Mouse (Mus musculus): ENCODE measurements around the gene Hps6. TPM values are rescaled to one million over a fixed set of nuclear protein-coding genes. Genes with fewer than 3 reads are reported as not detected.

The Hps6 gene
- polyA plus RNA-seq, 1 experiment = 2.1 TPM

GRCm38 (mm10) chr19:46049129-46049528 lies 45.8 kb downstream of the Hps6 start:
- Histone ChIP-seq H3K4me1 (ENCODE audit: control insufficient read depth, insufficient read depth, insufficient read length, low read length) (no peaks in the 10 kb centered on the region), H3K27ac (replicated peaks; ENCODE audit: low read depth, low read length) (no peak overlapping the region), H3K4me3 (ENCODE audit: insufficient read depth, low read depth, low read length) (no peak overlapping the region)

DNA sequence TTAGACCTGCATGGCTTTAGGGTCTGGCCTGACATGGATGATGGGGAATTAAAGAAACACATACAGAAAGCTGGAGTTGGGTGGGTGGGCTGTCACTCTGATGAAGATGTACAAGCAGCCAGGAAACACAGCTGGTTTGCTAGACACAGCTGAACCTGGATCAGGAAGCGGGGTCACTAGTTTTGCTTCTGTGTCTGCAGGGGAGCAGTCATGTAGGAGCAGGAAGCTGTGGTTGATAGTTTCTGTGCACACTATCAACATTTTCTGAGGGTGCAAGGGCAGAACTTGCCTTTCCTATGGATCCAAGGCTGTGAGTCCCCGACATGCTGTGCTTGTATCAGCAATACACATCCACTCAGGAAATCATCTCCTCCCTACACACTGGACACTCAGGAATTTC lies 47.2 kb downstream of the Hps6 start:
- Histone ChIP-seq H3K4me1 (ENCODE audit: control insufficient read depth, insufficient read depth, insufficient read length, low read length) (no peaks in the 10 kb centered on the region), H3K27ac (replicated peaks; ENCODE audit: low read depth, low read length) (no peak overlapping the region), H3K4me3 (ENCODE audit: insufficient read depth, low read depth, low read length) (no peak overlapping the region)

Other genes with a start within 250 kb of the Hps6 start
- 24.6 and 48.1 TPM in 2 replicates for gene Mgea5, start 219.7 kb upstream of the Hps6 start, polyA plus RNA-seq (2012; ENCODE audit: insufficient read depth, insufficient read length, missing spikeins)
- gene Kcnip2, start 187.4 kb upstream of the Hps6 start, polyA plus RNA-seq (2012; ENCODE audit: insufficient read depth, insufficient read length, missing spikeins) = not detected in 2 replicates
- gene Armh3, start 5.0 kb upstream of the Hps6 start, polyA plus RNA-seq (2012; ENCODE audit: insufficient read depth, insufficient read length, missing spikeins) = 6.6 and 8.3 TPM in 2 replicates
- 3.9 and 6.6 TPM in 2 replicates for gene Pprc1, start 41.4 kb downstream of the Hps6 start, polyA plus RNA-seq (2012; ENCODE audit: insufficient read depth, insufficient read length, missing spikeins)
- 23.9 and 26.5 TPM in 2 replicates for gene Ldb1, start 41.7 kb downstream of the Hps6 start, polyA plus RNA-seq (2012; ENCODE audit: insufficient read depth, insufficient read length, missing spikeins)
- gene Nolc1, start 72.4 kb downstream of the Hps6 start, polyA plus RNA-seq (2012; ENCODE audit: insufficient read depth, insufficient read length, missing spikeins) = 21.2 and 26.8 TPM in 2 replicates
- 35.1 and 159 TPM in 2 replicates for gene Elovl3, start 128.4 kb downstream of the Hps6 start, polyA plus RNA-seq (2012; ENCODE audit: insufficient read depth, insufficient read length, missing spikeins)
- not detected in 2 replicates for gene Pitx3, start 144.8 kb downstream of the Hps6 start, polyA plus RNA-seq (2012; ENCODE audit: insufficient read depth, insufficient read length, missing spikeins)
- gene Gbf1, start 149.0 kb downstream of the Hps6 start, polyA plus RNA-seq (2012; ENCODE audit: insufficient read depth, insufficient read length, missing spikeins) = 21.7 and 24.9 TPM in 2 replicates

Measured in brown adipose tissue, adult 24 weeks (tissue).